Mouse (Mus musculus): ENCODE measurements around the gene Crip1.

DNA sequence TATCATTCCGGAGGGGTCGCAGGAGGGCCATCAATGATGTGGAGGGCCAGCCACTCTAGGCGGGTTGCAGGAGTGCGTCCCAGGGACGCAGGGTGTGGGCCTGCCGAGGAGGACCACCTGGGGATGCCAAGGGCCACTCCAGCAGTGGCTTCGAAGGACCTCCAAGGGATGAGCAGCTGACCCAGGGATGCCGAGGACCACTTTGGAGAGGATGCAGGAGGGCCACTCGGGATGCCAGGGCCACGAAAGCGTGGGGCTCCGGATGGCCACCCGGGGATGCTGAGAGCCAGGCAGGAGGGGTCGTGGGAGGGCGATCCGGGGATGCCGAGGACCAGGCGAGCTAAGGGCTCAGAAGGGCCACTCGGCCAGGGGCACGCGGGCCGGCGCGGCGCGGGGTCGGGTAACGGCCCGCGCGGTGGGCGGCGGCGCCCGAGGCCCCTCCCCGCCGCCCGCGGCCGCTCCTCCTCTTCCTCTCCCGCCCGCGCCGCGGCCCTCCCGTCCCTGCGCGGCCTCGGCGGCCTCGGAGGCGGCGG, 48.3 kb upstream of the Crip1 start, which contains the start of gene Mta1:
- TF ChIP-seq ZC3H11A (IDR thresholded peaks at IDR 0.05; ENCODE audit: low read depth, low read length) (no peak), TCF12 (IDR thresholded peaks at IDR 0.05; ENCODE audit: low read depth, low read length) (no peak), MYC (IDR thresholded peaks at IDR 0.05; ENCODE audit: low read depth, low read length) (no peak)
